Mouse (Mus musculus): ENCODE results near the gene Gclc.

Gclc gene

DNA sequence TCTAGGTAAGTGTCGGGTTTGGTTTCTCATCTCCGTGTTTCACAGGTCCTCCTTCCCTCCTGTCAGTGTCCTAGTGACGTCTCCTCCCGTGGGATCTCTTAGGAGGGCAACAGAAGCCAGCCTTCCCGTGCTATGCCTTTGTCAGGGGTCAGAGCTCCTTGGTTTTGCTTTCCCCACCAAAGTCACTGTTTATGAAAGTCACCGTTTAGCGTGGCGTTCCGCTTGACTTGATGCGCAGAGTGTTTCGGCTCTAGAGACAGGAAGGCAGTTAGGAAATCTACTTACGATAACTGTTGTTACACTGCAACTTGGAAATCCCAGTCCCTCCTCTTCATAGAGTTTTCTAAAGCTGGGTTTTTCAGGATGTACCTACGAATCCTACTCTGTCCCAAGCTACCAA lies 28.7 kb downstream of the Gclc start:
- no peak for DNase-seq (ENCODE audit: low read depth, low spot score)

DNA sequence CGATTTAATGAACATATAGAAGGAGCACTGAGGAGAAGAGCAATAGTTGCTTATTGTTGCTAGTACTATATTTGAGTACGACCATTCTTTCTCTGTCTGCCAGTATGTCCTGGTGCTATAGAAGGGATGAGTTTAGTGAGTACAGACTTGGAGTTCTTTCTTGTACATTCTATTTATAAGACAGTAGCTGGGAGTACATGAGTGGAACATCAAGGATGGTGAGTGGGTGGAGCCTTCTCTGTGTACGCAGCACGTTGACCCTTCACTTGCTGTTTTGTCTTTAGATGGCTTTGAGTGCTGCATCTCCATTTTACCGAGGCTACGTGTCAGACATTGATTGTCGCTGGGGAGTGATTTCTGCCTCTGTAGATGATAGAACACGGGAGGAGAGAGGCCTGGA lies 31.1 kb downstream of the Gclc start:
- no peak for DNase-seq (ENCODE audit: low read depth, low spot score)

DNA sequence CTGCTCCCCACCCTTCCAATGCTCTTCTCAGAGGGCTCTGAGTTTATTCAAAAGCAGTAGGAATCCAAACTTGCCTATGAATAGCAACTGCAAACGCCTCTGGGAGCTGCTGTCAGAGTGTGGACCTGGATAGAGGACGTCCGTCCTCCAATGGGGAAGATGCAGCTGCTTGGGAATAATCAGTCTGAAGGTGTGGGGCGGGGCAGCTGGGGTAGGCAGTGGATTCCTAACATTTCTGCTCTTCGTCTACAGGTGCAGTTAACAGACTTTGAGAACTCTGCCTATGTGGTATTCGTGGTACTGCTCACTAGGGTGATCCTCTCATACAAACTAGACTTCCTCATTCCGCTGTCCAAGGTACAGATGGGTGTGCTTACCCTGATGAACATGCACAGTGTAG lies 33.6 kb downstream of the Gclc start:
- DNase-seq (ENCODE audit: low read depth, low spot score): no peak

DNA sequence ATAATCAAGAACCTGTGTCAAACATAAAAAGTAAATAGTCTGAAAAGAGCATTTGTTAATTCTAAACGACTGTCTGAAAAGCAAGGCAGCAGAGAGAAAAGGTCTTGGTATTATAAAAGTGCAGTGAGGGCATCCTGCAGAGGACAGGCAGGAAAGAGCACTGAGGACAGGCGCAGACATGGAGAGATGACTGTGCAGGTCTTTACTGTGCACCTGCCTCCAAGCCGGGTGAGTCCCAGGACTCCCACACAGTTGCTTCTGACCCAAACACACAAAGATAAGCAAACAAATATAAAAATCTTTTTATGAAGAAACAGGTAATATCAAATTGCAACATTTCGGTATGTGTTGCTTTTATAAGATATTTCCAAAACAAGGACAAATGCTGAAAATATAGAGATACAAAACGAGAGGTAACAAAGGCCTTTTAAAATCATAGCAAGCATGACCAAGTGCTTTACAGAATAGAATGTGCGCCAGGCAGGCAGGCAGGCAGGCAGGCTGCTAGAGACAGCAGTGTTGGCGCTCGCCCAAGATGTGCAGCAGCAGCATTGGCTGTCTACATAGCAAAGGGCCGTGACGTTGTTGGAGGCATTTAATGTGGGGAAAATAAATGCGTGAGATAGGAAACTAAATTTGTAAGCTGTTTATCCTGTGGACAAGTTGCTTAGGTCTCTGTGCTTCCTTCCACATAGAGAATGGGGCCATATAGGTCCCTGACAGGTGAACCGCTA lies 35.4 kb downstream of the Gclc start:
- no peak for DNase-seq (ENCODE audit: low read depth, low spot score)

DNA sequence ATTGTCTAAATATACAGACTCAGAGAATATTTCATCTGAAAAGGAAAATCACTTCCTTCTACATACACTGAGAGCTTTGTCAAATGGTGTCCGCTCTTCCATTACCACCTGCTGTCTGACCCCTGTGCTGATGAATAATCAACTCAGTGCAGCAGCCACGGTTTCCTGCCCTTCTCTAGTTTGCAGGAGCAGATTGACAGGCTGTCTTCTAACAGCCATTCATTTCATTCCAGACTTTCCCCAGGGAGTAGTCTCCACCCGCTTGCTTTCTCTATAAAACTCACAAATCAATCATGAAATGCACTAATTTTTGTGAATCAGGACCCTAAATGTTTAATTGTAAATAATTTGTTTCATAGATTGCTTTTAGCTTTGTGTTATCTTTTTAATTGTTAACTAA lies 39.5 kb downstream of the Gclc start:
- no peak for DNase-seq (ENCODE audit: low read depth, low spot score)

DNA sequence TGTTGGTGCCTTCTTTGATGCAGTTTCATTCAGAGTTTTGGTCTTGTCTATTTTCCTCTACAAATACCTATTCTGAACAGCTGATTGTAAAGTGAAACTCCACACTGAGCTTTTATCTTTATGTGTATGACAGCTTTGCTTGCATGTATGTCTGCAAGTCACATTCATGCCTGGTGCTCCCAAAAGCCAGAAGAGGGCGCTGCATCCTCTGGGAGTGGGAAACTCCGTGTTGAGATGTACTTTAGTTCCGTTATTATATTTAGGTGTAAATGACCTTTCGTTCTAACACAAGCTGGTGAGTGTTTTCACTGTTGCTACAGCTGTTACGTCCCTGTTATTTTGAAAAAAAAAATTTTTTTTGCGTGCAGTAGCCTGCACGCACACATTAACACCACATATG lies 48.1 kb downstream of the Gclc start:
- peak; percentile 21 for DNase-seq (ENCODE audit: low read depth, low spot score)

DNA sequence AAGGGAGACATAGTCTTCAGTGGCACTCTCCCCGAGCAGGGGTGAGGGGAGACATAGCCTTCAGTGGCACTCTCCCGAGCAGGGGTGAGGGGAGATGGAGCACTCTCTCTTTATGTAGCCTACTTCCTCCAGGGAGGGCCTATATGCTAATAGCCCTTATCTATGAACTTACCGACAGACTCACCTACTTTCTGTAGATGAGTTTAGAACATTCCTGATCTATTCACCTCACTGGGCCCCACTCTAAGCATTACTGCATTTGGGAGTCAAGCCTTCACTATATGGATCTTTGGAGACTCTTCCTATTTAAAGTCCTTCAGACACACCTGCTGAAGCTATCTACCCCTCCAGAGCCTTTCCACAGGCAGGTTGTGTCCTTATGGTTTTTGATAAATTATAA lies 52.1 kb downstream of the Gclc start:
- DNase-seq (ENCODE audit: low read depth, low spot score): no peak

DNA sequence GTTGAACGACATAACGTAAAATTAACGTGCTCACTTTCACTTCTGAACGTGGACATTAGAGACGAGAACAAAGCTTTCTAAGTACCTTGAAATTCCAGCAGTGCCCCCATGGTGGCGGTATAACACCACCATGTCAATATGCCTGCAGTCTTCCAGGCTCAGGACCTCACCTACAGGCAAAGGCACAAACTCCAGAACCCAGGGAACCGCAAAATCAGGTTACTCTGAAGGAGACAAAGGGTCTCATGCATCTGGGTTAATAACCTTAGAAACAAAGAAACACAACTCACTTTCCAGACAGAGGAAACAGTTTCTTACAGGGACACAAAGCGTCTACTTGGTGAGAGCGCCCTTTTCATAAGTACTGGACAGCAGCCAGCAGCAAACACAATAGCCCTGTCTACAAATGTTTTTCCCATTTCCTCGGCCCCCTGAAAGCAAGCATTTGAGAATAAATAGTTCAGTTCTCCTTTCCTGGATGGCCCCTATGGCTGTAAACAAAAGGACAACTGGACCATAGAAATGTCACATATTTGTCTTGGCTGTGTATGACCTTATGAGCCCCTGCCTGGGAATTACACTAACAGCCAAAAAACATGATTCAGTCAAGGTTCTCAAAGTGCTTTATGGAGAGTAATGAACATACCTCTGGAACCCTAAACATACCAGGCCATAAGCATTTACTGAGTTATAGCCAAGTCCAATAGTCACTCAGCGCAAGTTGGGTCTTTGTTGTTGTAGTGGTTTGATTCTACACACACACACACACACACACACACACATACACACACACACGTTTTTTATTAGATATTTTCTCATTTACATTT lies 52.7 kb downstream of the Gclc start:
- peak; percentile 84 for DNase-seq (ENCODE audit: low read depth, low spot score)

DNA sequence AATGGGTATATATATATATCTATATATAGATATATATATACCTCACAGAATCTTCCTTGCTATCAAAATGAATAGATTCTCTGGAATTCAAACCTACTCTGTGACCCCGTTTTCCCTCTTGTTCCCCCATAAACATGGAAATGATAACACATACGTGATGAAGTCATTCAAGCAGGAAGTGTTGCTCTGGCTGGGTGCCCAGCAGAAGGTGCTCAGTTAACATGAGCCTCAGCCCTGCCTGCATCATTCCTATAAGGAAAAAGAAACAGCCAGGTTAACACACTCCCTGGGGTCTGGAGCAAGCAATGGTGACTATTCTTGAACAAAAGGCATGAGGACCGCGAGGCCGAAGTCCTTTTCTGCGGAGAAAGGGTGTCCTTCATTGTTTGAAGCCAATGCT lies 54.1 kb downstream of the Gclc start:
- DNase-seq (ENCODE audit: low read depth, low spot score): no peak

DNA sequence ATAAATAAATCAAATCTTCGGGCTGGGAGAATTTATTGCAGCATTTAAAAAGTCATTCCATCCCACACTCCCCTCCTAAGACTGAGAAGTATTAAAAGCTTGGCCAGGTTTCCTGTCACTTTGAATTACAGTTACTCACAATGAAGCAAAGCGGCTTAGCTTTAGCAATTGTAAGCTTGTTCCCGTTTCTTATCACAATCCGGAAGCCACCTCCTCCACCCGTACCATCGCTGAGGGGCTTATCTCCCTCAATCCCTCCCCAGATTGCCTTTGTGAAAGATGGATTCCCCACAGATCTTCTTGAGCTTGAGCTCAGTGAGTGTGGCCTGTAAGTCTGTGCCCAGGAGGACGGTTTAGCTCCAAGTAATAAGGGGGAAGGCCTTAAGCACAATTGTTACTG lies 64.5 kb downstream of the Gclc start:
- no peak for DNase-seq (ENCODE audit: low read depth, low spot score)

DNA sequence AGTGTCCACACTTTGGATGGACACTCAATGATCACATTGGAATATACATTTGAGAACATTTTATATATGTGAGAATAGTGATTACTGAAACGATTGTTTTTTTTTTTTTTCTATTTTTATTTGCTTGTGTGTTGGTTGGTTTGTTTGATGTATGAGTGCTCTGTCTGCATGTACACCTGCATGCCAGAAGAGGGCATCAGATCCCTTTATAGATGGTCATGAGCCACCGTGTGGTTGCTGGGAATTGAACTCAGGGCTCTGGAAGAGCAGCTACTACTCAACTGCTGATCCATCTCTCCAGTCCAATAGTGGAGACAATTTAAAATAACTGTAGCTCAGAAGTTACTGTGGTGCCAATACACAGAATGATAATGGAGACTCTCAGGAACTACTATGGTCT lies 65.0 kb downstream of the Gclc start:
- DNase-seq (ENCODE audit: low read depth, low spot score): no peak

DNA sequence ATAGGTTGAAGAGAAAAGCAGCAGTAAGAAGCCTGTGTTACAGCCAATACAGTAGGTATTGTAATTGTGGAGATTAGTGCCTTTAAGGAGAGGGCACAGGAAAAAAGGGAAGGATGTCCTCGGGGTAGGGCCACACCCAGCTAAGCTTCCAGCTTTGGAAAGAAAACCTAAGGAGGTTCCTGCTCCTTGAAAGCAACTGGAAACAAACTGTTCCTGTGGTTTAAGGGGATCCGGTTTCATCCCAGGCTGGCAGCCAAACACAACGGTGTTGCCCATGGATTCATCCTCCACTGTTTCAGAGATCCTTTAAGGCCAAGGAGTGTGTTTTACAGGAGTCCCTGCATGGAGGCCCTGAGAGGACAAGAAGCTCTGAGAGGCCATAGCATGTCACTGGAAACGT lies 66.5 kb downstream of the Gclc start:
- no peak for DNase-seq (ENCODE audit: low read depth, low spot score)

DNA sequence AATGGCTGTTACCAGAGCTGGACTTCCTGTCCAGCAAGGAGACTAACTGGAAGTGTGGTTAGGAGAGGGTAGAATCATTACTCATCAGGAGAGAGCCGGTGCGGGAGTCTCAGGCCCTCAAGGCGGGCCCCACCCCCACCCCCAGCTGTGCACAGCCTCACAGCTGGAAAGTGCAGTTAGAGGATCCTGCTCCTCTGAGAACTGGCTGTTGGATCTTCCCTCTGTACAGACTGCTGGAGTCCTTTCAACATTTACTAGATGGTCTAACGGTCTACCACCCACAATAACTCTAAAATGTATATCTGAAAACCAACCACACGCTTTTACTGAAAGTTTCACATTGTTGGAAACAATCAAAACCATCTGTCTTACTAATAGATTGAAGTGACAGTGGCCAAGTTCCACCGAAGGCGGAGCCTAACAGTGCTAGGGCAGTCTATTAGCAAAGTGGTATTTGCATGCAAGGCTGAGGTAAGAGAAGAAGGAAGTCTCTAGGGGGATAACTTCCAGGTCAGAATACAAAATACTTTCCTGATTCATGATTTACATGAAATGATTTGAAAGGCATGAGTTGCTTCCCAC lies 71.1 kb downstream of the Gclc start:
- DNase-seq (ENCODE audit: low read depth, low spot score): no peak

DNA sequence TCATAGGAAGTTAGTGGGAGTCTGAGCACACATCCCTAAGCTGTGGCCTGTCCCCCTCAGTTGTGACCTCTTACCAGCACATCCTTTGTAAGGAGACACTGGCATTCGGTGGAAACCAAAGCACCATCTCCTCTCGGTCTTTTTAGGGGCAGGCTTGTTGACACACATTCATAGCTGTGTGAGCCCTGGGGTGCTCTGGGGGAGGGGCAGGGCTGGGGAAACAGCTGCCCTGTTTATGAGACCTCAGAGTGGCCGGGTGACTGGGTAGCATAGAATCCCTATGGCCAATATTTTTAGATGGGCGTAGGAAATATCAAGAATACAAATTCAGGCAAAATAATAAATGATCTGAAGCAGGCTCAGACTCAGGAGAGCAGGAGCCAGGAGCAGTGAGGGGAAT lies 71.9 kb downstream of the Gclc start:
- no peak for DNase-seq (ENCODE audit: low read depth, low spot score)

DNA sequence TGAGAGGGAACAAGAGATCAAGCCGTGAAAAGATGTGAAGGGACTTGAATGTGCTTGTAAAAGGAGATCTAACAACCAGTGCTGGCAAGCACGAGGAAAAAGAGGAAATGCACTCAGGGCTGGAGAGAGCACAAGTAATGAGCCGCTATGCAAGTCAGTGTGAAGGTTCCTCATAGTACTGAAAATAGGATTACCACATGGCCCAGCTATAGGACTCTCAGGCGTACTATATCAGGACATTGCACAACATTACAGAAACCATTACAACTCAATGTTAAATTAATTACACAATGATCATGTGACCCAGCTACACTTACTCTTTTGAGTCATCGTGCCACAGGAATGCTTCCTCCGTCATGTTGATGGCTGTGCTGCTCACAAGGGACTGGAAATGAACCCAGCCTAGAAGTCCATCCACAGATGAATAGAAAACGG lies 74.2 kb downstream of the Gclc start:
- DNase-seq (ENCODE audit: low read depth, low spot score): no peak

DNA sequence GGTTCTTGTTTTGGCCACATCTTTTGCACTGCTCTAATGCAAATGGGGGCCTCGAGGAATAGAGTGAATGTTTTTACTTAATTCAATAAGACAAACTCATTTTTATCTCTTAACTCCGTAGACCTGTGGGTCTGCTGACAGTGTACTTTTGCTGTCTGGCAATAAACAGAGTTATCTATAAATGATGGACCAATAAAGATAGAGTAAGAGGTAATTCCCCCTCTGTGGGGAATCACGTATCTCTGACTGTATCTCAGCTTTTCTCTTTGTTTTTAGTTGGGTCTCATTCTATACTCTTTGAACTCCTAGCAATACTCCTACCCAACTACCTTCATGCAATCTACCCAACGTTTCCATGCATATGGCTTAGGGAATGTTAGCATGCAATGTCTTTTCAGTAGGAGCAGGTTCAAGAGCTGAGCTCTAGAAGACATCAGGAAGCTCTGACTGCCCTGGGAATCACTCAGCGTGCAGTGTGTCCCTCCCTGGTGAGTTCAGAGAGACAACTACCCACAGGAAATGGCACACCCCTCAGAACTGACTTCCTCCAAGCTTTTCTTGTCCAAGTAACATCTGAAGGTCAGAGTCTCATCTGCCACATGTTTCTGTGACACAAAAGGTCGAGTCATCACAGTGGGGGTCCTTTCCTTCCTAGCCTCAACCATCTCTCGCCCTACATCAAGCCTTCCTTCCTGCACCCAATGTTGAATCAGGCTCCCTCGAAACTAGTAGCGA lies 80.1 kb downstream of the Gclc start:
- DNase-seq (ENCODE audit: low read depth, low spot score): peak; percentile 40

DNA sequence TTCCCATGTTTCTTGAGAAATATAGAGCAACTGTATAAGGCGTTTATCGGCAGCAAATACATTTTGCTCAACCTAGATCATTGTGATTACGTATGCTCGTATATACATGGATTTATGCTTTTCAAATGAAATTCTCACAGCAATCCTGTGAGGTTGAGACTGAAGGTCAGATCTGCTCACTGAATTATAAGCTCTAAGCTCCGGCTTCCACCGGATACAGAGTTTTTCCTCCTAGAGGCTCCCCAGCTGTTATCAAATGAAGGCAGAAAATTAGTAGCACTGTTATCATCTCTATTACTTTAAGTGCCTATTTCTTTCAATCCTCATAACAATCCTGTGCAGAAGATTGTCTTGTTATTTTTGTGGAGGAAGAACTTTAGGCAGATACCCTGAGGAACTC lies 80.8 kb downstream of the Gclc start:
- DNase-seq (ENCODE audit: low read depth, low spot score): no peak

DNA sequence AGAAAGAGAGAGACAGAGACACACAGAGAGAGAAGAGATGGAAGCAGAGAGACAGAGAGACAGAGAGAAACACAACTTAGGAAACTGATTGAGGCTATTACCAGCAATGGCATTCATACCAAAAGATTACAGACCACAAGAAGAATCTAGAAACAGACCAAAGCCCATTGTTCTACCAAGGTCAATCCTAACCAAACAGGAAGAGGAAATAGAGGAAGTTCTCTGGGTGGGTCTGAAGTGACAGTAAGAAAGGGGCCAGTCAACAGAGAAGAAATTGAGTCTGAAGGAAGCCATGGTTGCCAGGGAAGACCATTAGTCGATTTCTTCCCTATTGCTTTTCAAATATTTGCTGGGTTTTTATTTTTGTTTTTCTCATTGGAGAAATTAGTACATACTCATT lies 81.4 kb downstream of the Gclc start:
- no peak for DNase-seq (ENCODE audit: low read depth, low spot score)

DNA sequence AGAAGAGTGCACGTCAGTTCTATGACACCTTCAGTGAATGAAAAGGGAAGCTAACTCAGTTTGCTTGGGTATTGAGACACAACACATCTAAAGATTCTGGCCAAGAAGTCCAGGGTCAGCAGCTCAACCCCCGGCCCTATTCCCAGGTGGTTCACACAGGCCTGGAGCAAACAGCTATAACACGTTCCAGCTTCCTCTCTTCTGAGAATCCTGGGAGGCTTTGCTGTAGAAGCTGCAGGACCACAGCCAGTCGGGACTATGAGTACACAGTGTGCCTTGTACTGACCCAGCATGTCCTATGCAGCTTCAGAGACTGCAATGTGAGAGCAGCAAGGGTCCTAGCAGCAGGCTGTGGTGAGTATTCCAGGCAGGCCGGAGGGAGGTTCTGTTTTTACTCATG lies 84.3 kb downstream of the Gclc start:
- DNase-seq (ENCODE audit: low read depth, low spot score): no peak

Data from CD4-positive helper T cell, adult 2 months (primary cell).